Mouse (Mus musculus) hindbrain, postnatal 0 days (tissue): ENCODE data around the gene Mta2. TPM values are rescaled to one million over a fixed set of nuclear protein-coding genes. Genes with fewer than 3 reads are reported as not detected.

ENCODE experiments used
- ATAC-seq: fragments of 200-750 bp; cut with Nextera tagmentation; 2 replicates; pipeline ENCODE4 v1.8.0; 2017; ENCODE audit warnings: mild to moderate bottlenecking, moderate TSS enrichment, moderate library complexity
- DNase-seq: peaks from one replicate; pipeline ENCODE4 v3.0.0-alpha.2; 2015; ENCODE audit warnings: low spot score
- H3K27ac ChIP-seq: fragments of 300-500 bp; sonication (generic); 2 replicates; pipeline ENCODE4 v1.5.1; 2014; ENCODE audit warnings: mild to moderate bottlenecking
- H3K27me3 ChIP-seq: fragments of 300-500 bp; sonication (generic); 2 replicates; pipeline ENCODE4 v1.6.1; 2014; ENCODE audit warnings: low read length, mixed read lengths; ENCODE audit not compliant: insufficient read depth
- H3K36me3 ChIP-seq: fragments of 300-500 bp; sonication (generic); 2 replicates; pipeline ENCODE4 v1.6.1; 2014; ENCODE audit warnings: low read length, mixed read lengths; ENCODE audit not compliant: insufficient read depth
- H3K4me1 ChIP-seq: fragments of 300-500 bp; sonication (generic); 2 replicates; pipeline ENCODE4 v1.6.1; 2014; ENCODE audit warnings: antibody characterized with exemption, low read length, mixed read lengths; ENCODE audit not compliant: insufficient read depth
- H3K4me2 ChIP-seq: fragments of 300-500 bp; sonication (generic); 2 replicates; pipeline ENCODE4 v1.6.1; 2014; ENCODE audit warnings: low read depth, mild to moderate bottlenecking, low read length, moderate library complexity, mixed read lengths
- H3K4me3 ChIP-seq: fragments of 300-500 bp; sonication (generic); 2 replicates; pipeline ENCODE4 v1.5.1; 2014; ENCODE audit warnings: low read length
- H3K9ac ChIP-seq: fragments of 300-500 bp; sonication (generic); replicated peaks from 2 replicates; pipeline ENCODE4 v1.6.1; 2014; ENCODE audit warnings: mild to moderate bottlenecking, low read length, moderate library complexity, mixed read lengths
- H3K9me3 ChIP-seq: fragments of 300-500 bp; sonication (generic); 2 replicates; pipeline ENCODE4 v1.6.1; 2016; ENCODE audit warnings: low read length, mixed read lengths
- CTCF ChIP-seq: IDR thresholded peaks from 2 replicates; pipeline ENCODE4 v1.5.1; 2016; ENCODE audit warnings: antibody characterized with exemption, control low read depth, low read depth
- WGBS: fragments of 180-500 bp; shearing (Covaris S2); extraction: QIAGEN DNeasy Blood & Tissue Kit; methylation state at CpG from one replicate; pipeline ENCODE4 v1.1.7; 2014; 5-methylcytosine and 5-hydroxymethylcytosine counted together
- polyA plus RNA-seq: library from polyadenylated mRNA; unstranded; fragments of >200 nt; fragmentation: Nextera tagmentation; extraction: Ambion mirVana; gene quantifications from 2 replicates; pipeline ENCODE4 v1.2.1, GENCODE M21; 2015
- total RNA-seq: library from RNA; depleted of rRNA; stranded (reverse); fragments of >200 nt; gene quantifications from 2 replicates; pipeline ENCODE4 v1.2.3, GENCODE M21; 2014

The Mta2 gene
- total and polyA plus RNA-seq, 2 experiments from 2014 or later: 71.4 to 75.2 TPM

DNA sequence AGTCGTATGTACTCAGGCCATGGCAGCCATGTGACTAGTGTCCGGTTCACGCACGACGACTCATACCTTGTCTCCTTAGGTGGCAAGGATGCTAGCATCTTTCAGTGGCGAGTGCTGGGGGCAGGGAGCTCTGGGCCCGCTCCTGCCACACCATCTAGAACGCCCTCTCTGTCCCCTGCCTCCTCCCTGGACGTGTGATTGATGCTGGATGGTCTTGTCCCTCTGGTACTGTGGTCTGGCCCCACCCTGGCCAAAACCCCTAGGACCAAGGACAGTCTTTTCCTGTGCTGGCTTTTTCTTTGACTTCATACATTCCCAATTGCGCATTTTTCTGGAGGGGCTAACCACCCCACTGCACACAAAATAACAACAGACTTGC is 550 bp upstream of the Mta2 start:
- WGBS: 37% methylated on average over 10 of the region's 10 CpGs
- Histone ChIP-seq H3K9me3 (no peaks in the 10 kb centered on the region), H3K27ac (peak overlapping the region; percentile 70; the same call in 1 of the 2 replicates), H3K4me2 (peak overlapping the region; percentile 60), H3K9ac (peak overlapping the region; percentile 94; the same call in 1 of the 2 replicates), H3K36me3 (peaks cover 11% of the 10 kb centered on the region; the same call in 1 of the 2 replicates), H3K4me1 (0 out of 2 replicates have a peak, but pooled peaks cover 11% of the 10 kb centered on the region), H3K4me3 (peak overlapping the region; percentile 62), H3K27me3 (no peaks in the 10 kb centered on the region)
- DNase-seq (no peak), ATAC-seq (peak; percentile 2)
- no peak for TF ChIP-seq CTCF

DNA sequence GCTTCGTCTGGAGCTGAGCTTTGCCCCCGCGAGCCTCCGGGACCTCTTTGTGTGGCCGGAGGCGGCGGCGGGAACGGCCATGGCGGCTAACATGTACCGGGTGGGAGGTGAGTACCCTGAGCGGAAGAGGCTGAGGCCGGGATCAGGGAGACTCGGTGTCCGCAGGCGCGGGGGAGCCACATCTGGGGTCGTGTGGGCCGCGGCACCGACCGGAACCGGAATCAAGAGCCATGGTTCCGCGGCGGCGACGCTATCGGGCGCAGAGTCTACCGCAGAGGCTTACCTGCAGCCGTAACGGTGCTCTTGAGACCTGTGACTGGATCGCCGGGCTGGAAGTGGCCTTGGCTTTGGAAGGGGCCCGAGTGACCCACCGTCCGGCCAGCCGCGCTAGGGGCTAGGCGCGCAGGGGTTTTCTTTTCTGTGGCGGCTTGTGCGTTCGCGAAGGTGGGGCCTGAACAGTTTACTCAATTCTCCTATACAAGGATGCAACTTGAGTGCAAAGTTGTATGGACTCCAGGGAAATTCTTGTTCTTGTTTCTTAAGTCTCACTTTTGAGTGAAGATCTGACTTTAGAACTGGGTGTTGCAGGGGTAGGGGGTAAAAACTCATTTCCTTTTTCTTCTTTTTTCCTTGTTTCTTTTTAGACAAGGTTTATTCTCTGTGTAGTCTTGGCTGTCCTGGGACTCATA is 745 bp downstream of the Mta2 start:
- H3K4me2 ChIP-seq: peak overlapping the region; percentile 60
- TF ChIP-seq CTCF: no peak
- H3K9ac ChIP-seq: peak overlapping the region; percentile 94
- no peaks in the 10 kb centered on the region for H3K27me3 ChIP-seq
- peak; percentile 58 for ATAC-seq
- peak overlapping the region; percentile 62 for H3K4me3 ChIP-seq
- 0% methylated on average over 46 of the region's 46 CpGs for WGBS
- peak overlapping the region; percentile 97 for H3K27ac ChIP-seq
- H3K9me3 ChIP-seq: no peaks in the 10 kb centered on the region
- 0 out of 2 replicates have a peak, but pooled peaks cover 11% of the 10 kb centered on the region for H3K4me1 ChIP-seq
- DNase-seq: peak; percentile 61
- H3K36me3 ChIP-seq: peaks cover 23% of the 10 kb centered on the region

DNA sequence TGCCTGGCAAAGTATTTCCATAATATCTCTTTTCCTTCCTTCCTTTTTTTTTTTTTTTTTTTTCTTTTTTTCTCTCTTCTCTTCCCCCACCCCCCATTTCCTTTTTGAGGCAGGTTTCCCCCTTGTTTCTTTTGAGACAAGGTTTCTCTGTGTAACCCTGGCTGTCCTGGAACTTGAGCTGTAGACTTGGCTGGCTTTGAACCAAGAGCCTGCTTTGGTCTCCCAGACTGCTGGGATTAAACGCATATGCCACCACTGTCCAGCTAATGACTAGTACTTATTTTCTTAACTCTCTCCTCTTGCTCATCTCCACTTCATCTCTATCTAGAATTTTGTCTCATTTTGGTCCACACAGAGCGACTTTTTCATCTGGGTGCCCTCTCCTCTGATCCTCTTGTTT is 1.4 kb downstream of the Mta2 start:
- H3K9ac ChIP-seq: peak overlapping the region; percentile 94
- no peaks in the 10 kb centered on the region for H3K27me3 ChIP-seq
- 57% methylated on average over 2 of the region's 2 CpGs for WGBS
- TF ChIP-seq CTCF: no peak
- no peak for DNase-seq
- H3K27ac ChIP-seq: no peak overlapping the region
- peak overlapping the region; percentile 60 for H3K4me2 ChIP-seq
- no peak for ATAC-seq
- H3K9me3 ChIP-seq: no peaks in the 10 kb centered on the region
- peak overlapping the region; percentile 62 for H3K4me3 ChIP-seq
- 0 out of 2 replicates have a peak, but pooled peaks cover 11% of the 10 kb centered on the region for H3K4me1 ChIP-seq
- H3K36me3 ChIP-seq: peaks cover 29% of the 10 kb centered on the region

DNA sequence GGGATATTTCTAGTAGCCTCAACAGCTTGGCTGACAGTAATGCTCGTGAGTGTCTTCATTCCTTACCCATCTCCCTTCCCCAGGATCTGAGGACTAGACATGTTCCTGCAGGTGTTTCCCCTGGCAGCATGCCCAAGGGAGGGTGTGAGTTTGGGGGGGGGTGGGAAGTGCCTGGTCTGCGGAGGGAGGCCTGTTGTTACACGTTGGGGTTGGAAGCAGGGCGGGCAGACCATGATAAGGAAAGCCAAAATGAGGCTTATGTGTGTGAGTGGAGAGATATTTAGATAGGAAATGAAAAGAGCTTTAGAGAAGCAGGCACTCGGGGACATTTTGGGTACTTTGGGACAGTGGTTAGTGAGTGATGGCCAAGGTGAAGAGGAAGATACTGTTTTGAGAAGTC is 2.4 kb downstream of the Mta2 start:
- Histone ChIP-seq H3K27ac (no peak overlapping the region), H3K9me3 (no peaks in the 10 kb centered on the region), H3K4me3 (no peak overlapping the region), H3K36me3 (peaks cover 39% of the 10 kb centered on the region), H3K27me3 (no peaks in the 10 kb centered on the region), H3K4me2 (no peak overlapping the region), H3K9ac (no peak overlapping the region), H3K4me1 (0 out of 2 replicates have a peak, but pooled peaks cover 11% of the 10 kb centered on the region)
- no peak for TF ChIP-seq CTCF
- no peak for DNase-seq
- WGBS: 55% methylated on average over 5 of the region's 5 CpGs
- no peak for ATAC-seq

DNA sequence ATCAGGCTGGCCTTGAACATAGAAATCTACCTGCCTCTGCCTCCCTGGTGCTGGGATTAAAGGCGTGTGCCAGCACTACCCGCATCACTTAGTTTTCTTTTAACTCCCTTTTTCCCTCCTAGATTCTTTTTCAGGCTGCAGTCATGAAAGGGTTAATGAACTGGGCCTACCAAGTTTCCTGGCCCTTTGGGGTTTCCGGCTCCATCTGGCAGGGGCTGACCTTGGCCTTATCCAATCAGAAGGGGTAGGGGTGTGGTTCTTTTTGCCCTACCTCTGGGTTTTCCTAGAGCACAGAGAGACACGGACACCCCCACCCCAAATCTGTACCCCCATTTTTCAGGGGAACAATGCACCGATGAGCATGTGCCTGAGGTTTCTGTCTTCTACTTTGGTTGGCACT is 3.1 kb downstream of the Mta2 start:
- Histone ChIP-seq H3K27me3 (no peaks in the 10 kb centered on the region), H3K36me3 (peaks cover 43% of the 10 kb centered on the region), H3K4me1 (0 out of 2 replicates have a peak, but pooled peaks cover 11% of the 10 kb centered on the region), H3K27ac (no peak overlapping the region), H3K4me3 (no peak overlapping the region), H3K4me2 (peak overlapping the region; percentile 27; the same call in 1 of the 2 replicates), H3K9ac (no peak overlapping the region), H3K9me3 (no peaks in the 10 kb centered on the region)
- DNase-seq (peak; percentile 84), ATAC-seq (no peak)
- 30% methylated on average over 5 of the region's 5 CpGs for WGBS
- TF ChIP-seq CTCF: no peak

DNA sequence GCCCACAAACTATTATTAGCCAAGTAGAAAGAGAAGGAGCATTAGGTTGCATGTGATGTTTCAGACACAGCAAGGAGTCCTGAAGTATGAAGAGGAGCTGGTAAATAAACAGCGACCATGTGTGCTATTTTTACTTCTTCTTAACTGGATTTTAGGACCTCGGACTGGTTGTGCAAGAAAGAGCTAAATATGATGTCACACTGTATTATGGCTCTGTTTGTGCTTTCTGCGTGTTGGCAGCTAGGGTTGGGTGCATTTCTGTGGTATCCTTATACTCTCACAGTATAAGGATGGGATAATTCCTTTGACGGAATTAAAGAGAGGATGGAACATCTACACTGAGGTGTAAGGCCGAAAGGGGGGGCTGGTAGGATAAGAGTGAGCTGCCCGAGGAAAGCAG is 3.6 kb downstream of the Mta2 start:
- no peak for ATAC-seq
- Histone ChIP-seq H3K27me3 (no peaks in the 10 kb centered on the region), H3K36me3 (peaks cover 44% of the 10 kb centered on the region), H3K4me3 (no peak overlapping the region), H3K4me2 (peak overlapping the region; percentile 27; the same call in 1 of the 2 replicates), H3K27ac (no peak overlapping the region), H3K9ac (0 out of 2 replicates have a peak overlapping the region, but pooled peaks have one; percentile 7), H3K9me3 (no peaks in the 10 kb centered on the region), H3K4me1 (0 out of 2 replicates have a peak, but pooled peaks cover 11% of the 10 kb centered on the region)
- WGBS: 78% methylated on average over 6 of the region's 6 CpGs
- DNase-seq: no peak
- no peak for TF ChIP-seq CTCF

DNA sequence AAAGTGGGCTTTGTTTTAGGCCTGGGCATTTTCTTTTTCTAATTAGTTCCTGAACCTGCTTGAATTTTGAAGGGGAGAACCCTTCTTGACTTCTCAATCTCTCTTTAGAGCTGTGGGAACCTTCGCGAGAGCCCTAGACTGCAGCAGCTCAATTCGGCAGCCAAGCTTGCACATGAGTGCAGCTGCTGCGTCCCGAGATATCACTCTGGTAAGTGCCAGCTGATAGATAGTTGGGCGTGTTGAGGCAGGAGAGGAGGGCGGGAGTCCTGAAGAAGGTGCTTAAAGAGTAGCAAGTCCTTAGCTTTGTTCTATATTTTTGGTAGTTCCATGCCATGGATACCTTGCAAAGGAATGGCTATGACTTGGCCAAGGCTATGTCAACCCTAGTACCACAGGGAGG is 5.3 kb downstream of the Mta2 start:
- no peak overlapping the region for H3K4me3 ChIP-seq
- H3K4me2 ChIP-seq: no peak overlapping the region
- H3K9me3 ChIP-seq: no peaks in the 10 kb centered on the region
- ATAC-seq (no peak), DNase-seq (no peak)
- no peak for TF ChIP-seq CTCF
- no peak overlapping the region for H3K27ac ChIP-seq
- no peak overlapping the region for H3K9ac ChIP-seq
- H3K4me1 ChIP-seq: 0 out of 2 replicates have a peak, but pooled peaks cover 11% of the 10 kb centered on the region
- peaks cover 58% of the 10 kb centered on the region for H3K36me3 ChIP-seq
- no peaks in the 10 kb centered on the region for H3K27me3 ChIP-seq
- WGBS: 99% methylated on average over 7 of the region's 7 CpGs
